Mouse (Mus musculus) left cerebral cortex, postnatal 10 days (tissue): ENCODE measurements around the gene Gm20867. TPM values are rescaled to one million over a fixed set of nuclear protein-coding genes. Genes with fewer than 3 reads are reported as not detected.
"Not testable (repeated sequence)": the region's sequence is repeated elsewhere in the genome, so short reads cannot be mapped to it uniquely, and the experiment has no call there.

Experiments
- DNase-seq, 2 experiments: peaks; one replicate each; pipeline ENCODE4 v3.0.0; 2021 to 2022; ENCODE audit warnings: low spot score in 2 of 2, mixed read lengths in 1 of 2; ENCODE audit errors: extremely low spot score in 1 of 2
- intact Hi-C: fragments of 180-260 bp; cut with DNase I; formaldehyde crosslinking; loops from one replicate; pipeline ENCODE4 v1.15.1; 2025
- total RNA-seq, 2 experiments: library from RNA; stranded (reverse); gene quantifications; 2 replicates each; pipeline ENCODE4 v1.2.3; 2021

The Gm20867 gene
- not detected for total RNA-seq

DNA sequence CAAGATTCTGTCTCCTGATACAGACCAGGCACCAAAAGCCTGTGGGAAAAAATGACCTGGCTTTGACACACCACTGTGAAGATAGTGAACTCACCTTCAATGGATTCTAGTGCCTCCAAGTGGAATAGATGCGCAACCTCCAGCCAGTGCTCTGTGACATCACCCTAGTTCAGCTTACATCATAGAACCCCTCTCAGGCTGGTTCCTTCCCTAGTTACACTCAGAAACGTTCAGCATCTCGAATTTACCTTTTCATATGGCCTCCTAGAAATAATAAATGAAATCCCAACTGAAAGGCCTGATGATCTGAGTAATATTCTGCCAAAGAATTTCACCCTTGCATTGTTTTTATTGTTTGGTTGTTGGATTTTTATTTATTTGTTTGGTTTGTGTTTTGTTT lies at the start of gene Gm20867:
Gm20867 (minus strand) TSS at position 101 of the 400 bp plus-strand sequence.
- intact Hi-C loops, DNase-seq: not testable (repeated sequence)

Other genes starting within 250 kb of the Gm20867 start
- not detected for gene Gm29564, start 249.8 kb upstream of the Gm20867 start, total RNA-seq